Mouse (Mus musculus): Measurements from ENCODE around the gene Stum. TPM values are rescaled to one million over a fixed set of nuclear protein-coding genes. Genes with fewer than 3 reads are reported as not detected.

Stum gene
- polyA plus RNA-seq, 1 experiment from 2014 or later: 1.2 TPM

- Histone ChIP-seq H3K4me2 (replicated peaks; ENCODE audit: low read depth, low read length) (no peak overlapping the region), H3K27me3 (ENCODE audit: control insufficient read depth, insufficient read depth, low read length) (no peaks in the 10 kb centered on the region), H3K36me3 (ENCODE audit: control insufficient read depth, insufficient read depth, low read length) (no peaks in the 10 kb centered on the region), H3K9me3 (ENCODE audit: control insufficient read depth, low read depth, low read length) (no peaks in the 10 kb centered on the region), H3K27ac (ENCODE audit: low read length) (no peak overlapping the region), H3K9ac (replicated peaks; ENCODE audit: low read depth, low read length) (no peak overlapping the region), H3K4me1 (ENCODE audit: control insufficient read depth, insufficient read depth, low read length) (peaks cover 9% of the 10 kb centered on the region; the same call in 1 of the 2 replicates), H3K4me3 (ENCODE audit: low read depth, low read length) (no peak overlapping the region)
- 78% methylated on average over 5 of the region's 5 CpGs for WGBS
- ATAC-seq (ENCODE audit: insufficient number of reproducible peaks, insufficient read depth, low FRiP score, low read depth): no peak
These were observed 20.9 kb downstream of the Stum start for GRCm38 (mm10) chr1:180462396-180462795.

- no peaks in the 10 kb centered on the region for H3K36me3 ChIP-seq (ENCODE audit: control insufficient read depth, insufficient read depth, low read length)
- 26% methylated on average over 5 of the region's 5 CpGs for WGBS
- no peak overlapping the region for H3K4me2 ChIP-seq (replicated peaks; ENCODE audit: low read depth, low read length)
- no peaks in the 10 kb centered on the region for H3K9me3 ChIP-seq (ENCODE audit: control insufficient read depth, low read depth, low read length)
- no peak overlapping the region; the same call in 1 of the 2 replicates for H3K27ac ChIP-seq (ENCODE audit: low read length)
- no peak overlapping the region for H3K4me3 ChIP-seq (ENCODE audit: low read depth, low read length)
- H3K27me3 ChIP-seq (ENCODE audit: control insufficient read depth, insufficient read depth, low read length): no peaks in the 10 kb centered on the region
- ATAC-seq (ENCODE audit: insufficient number of reproducible peaks, insufficient read depth, low FRiP score, low read depth): peak; percentile 46; the same call in 1 of the 2 replicates
- no peak overlapping the region for H3K9ac ChIP-seq (replicated peaks; ENCODE audit: low read depth, low read length)
- H3K4me1 ChIP-seq (ENCODE audit: control insufficient read depth, insufficient read depth, low read length): peaks cover 9% of the 10 kb centered on the region; the same call in 1 of the 2 replicates
These were observed 22.6 kb downstream of the Stum start for GRCm38 (mm10) chr1:180460721-180461120.

- H3K4me1 ChIP-seq (ENCODE audit: control insufficient read depth, insufficient read depth, low read length): peaks cover 9% of the 10 kb centered on the region; the same call in 1 of the 2 replicates
- no peak overlapping the region for H3K4me3 ChIP-seq (ENCODE audit: low read depth, low read length)
- no peaks in the 10 kb centered on the region for H3K27me3 ChIP-seq (ENCODE audit: control insufficient read depth, insufficient read depth, low read length)
- H3K27ac ChIP-seq (ENCODE audit: low read length): no peak overlapping the region
- no peaks in the 10 kb centered on the region for H3K9me3 ChIP-seq (ENCODE audit: control insufficient read depth, low read depth, low read length)
- no peak overlapping the region for H3K4me2 ChIP-seq (replicated peaks; ENCODE audit: low read depth, low read length)
- 60% methylated on average over 3 of the region's 3 CpGs for WGBS
- no peak overlapping the region for H3K9ac ChIP-seq (replicated peaks; ENCODE audit: low read depth, low read length)
- H3K36me3 ChIP-seq (ENCODE audit: control insufficient read depth, insufficient read depth, low read length): no peaks in the 10 kb centered on the region
- ATAC-seq (ENCODE audit: insufficient number of reproducible peaks, insufficient read depth, low FRiP score, low read depth): no peak
These were observed 24.6 kb downstream of the Stum start for GRCm38 (mm10) chr1:180458680-180459079.

- ATAC-seq (ENCODE audit: insufficient number of reproducible peaks, insufficient read depth, low FRiP score, low read depth): no peak
- Histone ChIP-seq H3K36me3 (ENCODE audit: control insufficient read depth, insufficient read depth, low read length) (no peaks in the 10 kb centered on the region), H3K9me3 (ENCODE audit: control insufficient read depth, low read depth, low read length) (no peaks in the 10 kb centered on the region), H3K27me3 (ENCODE audit: control insufficient read depth, insufficient read depth, low read length) (no peaks in the 10 kb centered on the region), H3K27ac (ENCODE audit: low read length) (no peak overlapping the region), H3K4me1 (ENCODE audit: control insufficient read depth, insufficient read depth, low read length) (peaks cover 9% of the 10 kb centered on the region; the same call in 1 of the 2 replicates), H3K4me2 (replicated peaks; ENCODE audit: low read depth, low read length) (no peak overlapping the region), H3K9ac (replicated peaks; ENCODE audit: low read depth, low read length) (no peak overlapping the region), H3K4me3 (ENCODE audit: low read depth, low read length) (no peak overlapping the region)
- 51% methylated on average over 6 of the region's 6 CpGs for WGBS
These were observed 25.0 kb downstream of the Stum start for GRCm38 (mm10) chr1:180458274-180458673.

GRCm38 (mm10) chr1:180449641-180450040 lies 33.7 kb downstream of the Stum start:
- no peak for ATAC-seq (ENCODE audit: insufficient number of reproducible peaks, insufficient read depth, low FRiP score, low read depth)
- Histone ChIP-seq H3K4me3 (ENCODE audit: low read depth, low read length) (no peak overlapping the region), H3K4me1 (ENCODE audit: control insufficient read depth, insufficient read depth, low read length) (no peaks in the 10 kb centered on the region), H3K9me3 (ENCODE audit: control insufficient read depth, low read depth, low read length) (no peaks in the 10 kb centered on the region), H3K27ac (ENCODE audit: low read length) (no peak overlapping the region), H3K4me2 (replicated peaks; ENCODE audit: low read depth, low read length) (no peak overlapping the region), H3K27me3 (ENCODE audit: control insufficient read depth, insufficient read depth, low read length) (no peaks in the 10 kb centered on the region), H3K9ac (replicated peaks; ENCODE audit: low read depth, low read length) (no peak overlapping the region), H3K36me3 (ENCODE audit: control insufficient read depth, insufficient read depth, low read length) (no peaks in the 10 kb centered on the region)
- 61% methylated on average over 2 of the region's 2 CpGs for WGBS

- no peak overlapping the region for H3K9ac ChIP-seq (replicated peaks; ENCODE audit: low read depth, low read length)
- H3K27me3 ChIP-seq (ENCODE audit: control insufficient read depth, insufficient read depth, low read length): no peaks in the 10 kb centered on the region
- no peaks in the 10 kb centered on the region for H3K36me3 ChIP-seq (ENCODE audit: control insufficient read depth, insufficient read depth, low read length)
- no peak for ATAC-seq (ENCODE audit: insufficient number of reproducible peaks, insufficient read depth, low FRiP score, low read depth)
- H3K4me2 ChIP-seq (replicated peaks; ENCODE audit: low read depth, low read length): no peak overlapping the region
- H3K27ac ChIP-seq (ENCODE audit: low read length): no peak overlapping the region
- WGBS: 52% methylated on average over 3 of the region's 3 CpGs
- H3K4me1 ChIP-seq (ENCODE audit: control insufficient read depth, insufficient read depth, low read length): no peaks in the 10 kb centered on the region
- H3K9me3 ChIP-seq (ENCODE audit: control insufficient read depth, low read depth, low read length): no peaks in the 10 kb centered on the region
- H3K4me3 ChIP-seq (ENCODE audit: low read depth, low read length): no peak overlapping the region
These were observed 38.9 kb downstream of the Stum start for GRCm38 (mm10) chr1:180444411-180444810.

- no peak overlapping the region for H3K9ac ChIP-seq (replicated peaks; ENCODE audit: low read depth, low read length)
- H3K9me3 ChIP-seq (ENCODE audit: control insufficient read depth, low read depth, low read length): no peaks in the 10 kb centered on the region
- 0 out of 2 replicates have a peak, but pooled peaks cover 7% of the 10 kb centered on the region for H3K4me1 ChIP-seq (ENCODE audit: control insufficient read depth, insufficient read depth, low read length)
- no peaks in the 10 kb centered on the region for H3K27me3 ChIP-seq (ENCODE audit: control insufficient read depth, insufficient read depth, low read length)
- 74% methylated on average over 4 of the region's 4 CpGs for WGBS
- ATAC-seq (ENCODE audit: insufficient number of reproducible peaks, insufficient read depth, low FRiP score, low read depth): no peak
- no peak overlapping the region for H3K4me2 ChIP-seq (replicated peaks; ENCODE audit: low read depth, low read length)
- H3K36me3 ChIP-seq (ENCODE audit: control insufficient read depth, insufficient read depth, low read length): no peaks in the 10 kb centered on the region
- no peak overlapping the region for H3K4me3 ChIP-seq (ENCODE audit: low read depth, low read length)
- H3K27ac ChIP-seq (ENCODE audit: low read length): no peak overlapping the region
These were observed 43.8 kb downstream of the Stum start for GRCm38 (mm10) chr1:180439496-180439895.

GRCm38 (mm10) chr1:180434925-180435324 lies 48.4 kb downstream of the Stum start:
- no peaks in the 10 kb centered on the region for H3K9me3 ChIP-seq (ENCODE audit: control insufficient read depth, low read depth, low read length)
- H3K4me2 ChIP-seq (replicated peaks; ENCODE audit: low read depth, low read length): no peak overlapping the region
- no peak overlapping the region for H3K27ac ChIP-seq (ENCODE audit: low read length)
- no peak overlapping the region for H3K4me3 ChIP-seq (ENCODE audit: low read depth, low read length)
- 10% methylated on average over 9 of the region's 9 CpGs for WGBS
- H3K9ac ChIP-seq (replicated peaks; ENCODE audit: low read depth, low read length): no peak overlapping the region
- no peaks in the 10 kb centered on the region for H3K36me3 ChIP-seq (ENCODE audit: control insufficient read depth, insufficient read depth, low read length)
- ATAC-seq (ENCODE audit: insufficient number of reproducible peaks, insufficient read depth, low FRiP score, low read depth): no peak; the same call in 1 of the 2 replicates
- no peaks in the 10 kb centered on the region for H3K27me3 ChIP-seq (ENCODE audit: control insufficient read depth, insufficient read depth, low read length)
- H3K4me1 ChIP-seq (ENCODE audit: control insufficient read depth, insufficient read depth, low read length): peaks cover 18% of the 10 kb centered on the region; the same call in 1 of the 2 replicates
